Mouse (Mus musculus) macrophage (primary cell): Measurements from ENCODE around the gene Lsm2. TPM values are rescaled to one million over a fixed set of nuclear protein-coding genes. Genes with fewer than 3 reads are reported as not detected.
A peak's percentile ranks its signal among the peaks of the same experiment; 100 is the strongest.
"Not testable (repeated sequence)": the region's sequence is repeated elsewhere in the genome, so short reads cannot be mapped to it uniquely, and the experiment has no call there.

Source experiments
- H3K27ac ChIP-seq: fragments of 350-480 bp; formaldehyde crosslinking; 2 replicates; pipeline ENCODE4 v1.9.0; 2021
- H3K36me3 ChIP-seq: fragments of 350-480 bp; formaldehyde crosslinking; 2 replicates; pipeline ENCODE4 v1.9.0; 2021; ENCODE audit errors: inconsistent target
- H3K4me3 ChIP-seq: fragments of 350-480 bp; formaldehyde crosslinking; 2 replicates; pipeline ENCODE4 v1.9.0; 2021; ENCODE audit errors: inconsistent target
- H3K79me2 ChIP-seq: fragments of 350-480 bp; formaldehyde crosslinking; 2 replicates; pipeline ENCODE4 v1.9.0; 2021; ENCODE audit errors: inconsistent target
- WGBS: methylation state at CpG from one replicate; pipeline ENCODE4 v1.1.7; 2026; ENCODE audit warnings: inconsistent platforms; ENCODE audit not compliant: missing documents; 5-methylcytosine and 5-hydroxymethylcytosine counted together
- polyA plus RNA-seq: library from polyadenylated mRNA; stranded (reverse); fragments of 250-400 nt; gene quantifications from 3 replicates; pipeline ENCODE4 v1.2.4, GENCODE M21; 2018; ENCODE audit warnings: inconsistent platforms
- total RNA-seq, 78 experiments: library from RNA; depleted of rRNA; stranded (reverse); fragments of 250-400 nt; gene quantifications; 1 replicate in 9 of 78; 2 replicates in 24 of 78; 3 replicates in 43 of 78; 4 replicates in 2 of 78; pipeline ENCODE4 v1.2.4; 2018; ENCODE audit warnings: inconsistent platforms in 56 of 78

The Lsm2 gene
- total RNA-seq (2018; cell fraction: chromatin; rRNA removed): 10 to 100 TPM in 16 of 26 experiments, 1 to 10 TPM in 10; 3.4 to 21.3 (median 10.7) TPM
- 10 to 100 TPM; 10.6 to 20.3 (median 17.3) TPM for total RNA-seq (2018; cell fraction: cytosol; rRNA removed)
- total RNA-seq (2018; cell fraction: nucleus; rRNA removed): 10 to 100 TPM in 13 of 26 experiments, 1 to 10 TPM in 13; 4.2 to 37.3 (median 9.8) TPM
- 16.5 to 52.8 TPM (median 51.4 TPM) in 3 replicates for polyA plus RNA-seq

DNA sequence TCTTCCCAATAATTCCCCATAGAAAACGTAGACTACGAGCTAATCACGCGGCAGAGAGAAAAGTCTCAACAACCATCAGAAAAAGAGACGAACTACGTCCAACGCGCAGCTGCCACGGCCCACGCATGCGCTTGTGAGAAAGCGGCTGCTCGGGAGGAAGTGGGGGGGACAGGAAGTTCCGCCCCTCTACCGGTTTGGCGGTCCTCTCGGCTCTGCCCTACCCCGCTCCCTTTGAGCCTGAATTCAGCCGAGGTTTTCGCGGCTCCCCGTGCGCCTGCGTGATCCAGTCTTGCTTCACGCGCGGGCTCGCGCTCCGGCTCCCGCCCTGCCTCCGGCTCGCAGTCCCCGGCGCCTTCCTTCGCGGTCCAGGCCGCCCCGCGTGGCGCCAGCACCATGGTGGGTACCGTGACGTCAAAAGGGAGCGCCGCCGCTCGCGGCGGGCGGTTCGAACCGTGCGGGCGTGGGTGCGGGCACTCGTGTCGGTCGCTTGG lies at the start of gene Lsm2:
Lsm2 (plus strand) TSS at position 173 of the 491 bp plus-strand sequence.
- Histone ChIP-seq H3K4me3 (peak within 1 kb of the TSS; percentile 84), H3K36me3 (peaks cover 11% of the 10 kb centered on the region; the same call in 1 of the 2 replicates), H3K27ac (peak within 1 kb of the TSS; percentile 68), H3K79me2 (peaks cover 31% of the 10 kb centered on the region)
- 1% methylated on average over 55 of the region's 58 CpGs for WGBS

DNA sequence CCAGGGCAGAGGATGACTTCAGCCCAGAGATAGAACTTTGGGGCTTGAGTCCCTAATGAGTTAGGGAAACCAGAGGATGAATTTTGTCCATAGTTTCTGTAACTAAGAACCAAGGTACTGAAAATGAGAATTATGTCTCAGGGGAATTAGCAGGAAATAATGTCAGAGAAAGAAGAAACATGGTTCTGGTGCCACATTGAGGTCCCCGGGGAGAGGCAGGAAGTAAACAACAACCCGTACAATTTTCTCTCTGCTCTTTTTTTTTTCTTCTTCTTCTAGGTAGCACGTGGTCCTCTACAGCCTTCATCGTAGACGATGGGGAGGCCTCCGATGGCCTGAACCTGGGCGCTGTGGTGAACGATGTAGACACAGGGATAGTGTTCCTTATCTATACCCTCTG lies 49.4 kb upstream of the Lsm2 start:
- WGBS: 51% methylated on average over 8 of the region's 8 CpGs

DNA sequence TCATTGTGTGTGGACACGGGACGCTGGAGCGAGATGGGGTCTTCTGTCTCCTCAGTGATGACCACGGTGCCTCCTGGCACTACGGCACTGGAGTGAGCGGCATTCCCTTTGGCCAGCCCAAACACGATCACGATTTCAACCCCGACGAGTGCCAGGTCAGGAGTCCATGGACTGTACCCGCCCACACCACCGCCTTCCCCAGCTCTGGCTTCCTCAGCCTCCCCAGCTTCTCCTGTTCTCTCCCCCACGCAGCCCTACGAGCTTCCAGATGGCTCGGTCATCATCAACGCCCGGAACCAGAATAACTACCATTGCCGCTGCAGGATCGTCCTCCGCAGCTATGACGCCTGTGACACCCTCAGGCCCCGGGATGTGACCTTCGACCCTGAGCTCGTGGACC lies 47.6 kb upstream of the Lsm2 start:
- Histone ChIP-seq H3K27ac (no peak overlapping the region), H3K4me3 (no peak overlapping the region), H3K36me3 (peaks cover 41% of the 10 kb centered on the region), H3K79me2 (peaks cover 48% of the 10 kb centered on the region)
- WGBS: 86% methylated on average over 23 of the region's 24 CpGs

More for the DNA sequence above, 49.4 kb upstream of the Lsm2 start:
- H3K27ac ChIP-seq: peak overlapping the region; percentile 78
- peak overlapping the region; percentile 99 for H3K4me3 ChIP-seq
- peaks cover 41% of the 10 kb centered on the region for H3K36me3 ChIP-seq
- H3K79me2 ChIP-seq: peaks cover 48% of the 10 kb centered on the region

GRCm38 (mm10) chr17:34934830-34935229 lies 46.8 kb upstream of the Lsm2 start:
- 37% methylated on average over 8 of the region's 8 CpGs for WGBS
- Histone ChIP-seq H3K36me3 (peaks cover 41% of the 10 kb centered on the region), H3K4me3 (no peak overlapping the region), H3K27ac (0 out of 2 replicates have a peak overlapping the region, but pooled peaks have one; percentile 15), H3K79me2 (peaks cover 48% of the 10 kb centered on the region)

- H3K27ac ChIP-seq: no peak overlapping the region
- H3K79me2 ChIP-seq: peaks cover 29% of the 10 kb centered on the region
- H3K36me3 ChIP-seq: peaks cover 35% of the 10 kb centered on the region
- WGBS: 47% methylated on average over 6 of the region's 6 CpGs
- no peak overlapping the region for H3K4me3 ChIP-seq
These were observed 43.6 kb upstream of the Lsm2 start for GRCm38 (mm10) chr17:34937960-34938505.

GRCm38 (mm10) chr17:34941344-34942041 lies 40.2 kb upstream of the Lsm2 start:
- WGBS: 83% methylated on average over 15 of the region's 15 CpGs
- no peaks in the 10 kb centered on the region for H3K79me2 ChIP-seq
- H3K4me3 ChIP-seq: no peak overlapping the region
- peaks cover 2% of the 10 kb centered on the region; the same call in 1 of the 2 replicates for H3K36me3 ChIP-seq
- H3K27ac ChIP-seq: no peak overlapping the region

- 95% methylated on average over 4 of the region's 4 CpGs for WGBS
- H3K27ac ChIP-seq: no peak overlapping the region
- H3K4me3 ChIP-seq: no peak overlapping the region
- no peaks in the 10 kb centered on the region for H3K79me2 ChIP-seq
- no peaks in the 10 kb centered on the region for H3K36me3 ChIP-seq
These were observed 38.4 kb upstream of the Lsm2 start for GRCm38 (mm10) chr17:34943128-34943815.

GRCm38 (mm10) chr17:34944362-34944761 lies 37.3 kb upstream of the Lsm2 start:
- H3K36me3 ChIP-seq: peaks cover under 1% of the 10 kb centered on the region; the same call in 1 of the 2 replicates
- no peak overlapping the region for H3K27ac ChIP-seq
- H3K4me3 ChIP-seq: no peak overlapping the region
- no peaks in the 10 kb centered on the region for H3K79me2 ChIP-seq

DNA sequence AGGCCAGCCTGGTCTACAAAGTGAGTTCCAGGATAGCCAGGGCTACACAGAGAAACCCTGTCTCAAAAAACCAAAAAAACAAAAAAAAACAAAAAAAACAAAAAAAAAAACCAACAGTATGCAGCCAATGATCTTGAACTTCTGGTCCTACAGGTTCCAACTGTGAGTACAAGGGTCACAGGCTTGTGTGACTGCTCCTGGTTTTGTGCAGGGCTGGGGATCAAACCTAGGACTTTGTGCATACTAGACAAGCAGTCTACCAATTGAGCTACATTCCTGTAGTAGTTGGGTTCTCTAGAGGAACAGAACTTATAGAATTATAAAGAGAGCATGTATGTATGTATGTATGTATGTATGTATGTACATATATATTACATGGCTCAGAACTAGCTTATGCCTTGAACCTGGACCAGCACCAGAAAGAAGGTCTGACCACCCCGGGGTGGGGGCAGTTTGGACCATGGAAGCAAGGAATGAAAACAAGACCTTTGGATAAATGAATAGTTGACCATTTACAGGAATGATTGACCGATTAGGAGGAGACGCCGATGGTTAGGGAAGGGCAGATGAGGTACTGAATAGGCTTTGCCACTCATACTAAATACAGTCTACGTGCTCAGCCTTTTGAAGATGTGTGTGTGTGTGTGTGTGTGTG lies 35.0 kb upstream of the Lsm2 start:
- 94% methylated on average over 5 of the region's 5 CpGs for WGBS
- H3K36me3 ChIP-seq: peaks cover 12% of the 10 kb centered on the region; the same call in 1 of the 2 replicates
- peaks cover 6% of the 10 kb centered on the region for H3K79me2 ChIP-seq
- no peak overlapping the region for H3K4me3 ChIP-seq
- H3K27ac ChIP-seq: no peak overlapping the region

- WGBS: 30% methylated on average over 6 of the region's 8 CpGs
- Histone ChIP-seq H3K36me3 (peaks cover 12% of the 10 kb centered on the region; the same call in 1 of the 2 replicates), H3K4me3 (no peak overlapping the region), H3K27ac (no peak overlapping the region), H3K79me2 (peaks cover 13% of the 10 kb centered on the region)
These were observed 34.1 kb upstream of the Lsm2 start for GRCm38 (mm10) chr17:34947606-34948005.

- Histone ChIP-seq H3K36me3 (peaks cover 12% of the 10 kb centered on the region; the same call in 1 of the 2 replicates), H3K79me2 (peaks cover 13% of the 10 kb centered on the region)
- not testable (repeated sequence) for H3K27ac ChIP-seq, H3K4me3 ChIP-seq
- WGBS: 96% methylated on average over 7 of the region's 9 CpGs
These were observed 32.7 kb upstream of the Lsm2 start for GRCm38 (mm10) chr17:34948721-34949552.

DNA sequence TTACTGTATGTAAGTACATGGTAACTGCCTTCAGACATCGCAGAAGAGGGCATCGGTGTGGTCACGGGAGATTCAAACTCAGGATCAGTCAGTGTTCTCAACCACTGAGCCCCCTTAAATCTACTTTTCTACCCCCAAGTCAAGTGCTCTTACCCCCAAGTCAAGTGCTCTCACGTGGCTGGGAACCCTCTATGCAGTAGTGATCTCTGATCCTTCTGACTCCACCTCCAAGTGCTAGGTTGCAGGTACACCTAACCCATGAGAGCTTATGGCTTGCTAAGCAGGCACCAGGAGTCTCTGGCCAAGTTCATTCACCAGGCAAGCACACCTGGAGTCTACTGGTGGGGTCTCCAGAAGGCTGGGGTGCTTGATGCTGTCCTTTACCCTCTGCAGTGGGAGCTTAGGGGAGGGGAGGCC lies 32.1 kb upstream of the Lsm2 start:
- Histone ChIP-seq H3K79me2 (peaks cover 13% of the 10 kb centered on the region), H3K27ac (no peak overlapping the region), H3K4me3 (no peak overlapping the region), H3K36me3 (peaks cover 12% of the 10 kb centered on the region; the same call in 1 of the 2 replicates)
- WGBS: 80% methylated on average over 4 of the region's 4 CpGs
